Mouse (Mus musculus) MEL (cell line): ENCODE data around the gene Cdc42ep3. TPM values are rescaled to one million over a fixed set of nuclear protein-coding genes. Genes with fewer than 3 reads are reported as not detected.

Experiments used
- DNase-seq: peaks from one replicate; pipeline ENCODE4 v3.0.0; 2011; ENCODE audit warnings: low read depth, low spot score
- H3K27ac ChIP-seq: 2 replicates; pipeline ENCODE4 v1.5.1; 2012; ENCODE audit warnings: low read depth, mild to moderate bottlenecking, control low read depth, low read length, moderate library complexity; ENCODE audit not compliant: control insufficient read depth
- H3K27me3 ChIP-seq, 2 experiments: fragments of 150-350 bp in 1 of 2; sonication (generic) in 1 of 2; 2 replicates each; pipeline ENCODE4 v1.6.1; 2012; ENCODE audit warnings: low read length in 2 of 2, mild to moderate bottlenecking in 2 of 2, improper control_type of control experiment in 1 of 2, moderate library complexity in 1 of 2; ENCODE audit not compliant: insufficient read depth in 2 of 2, control insufficient read depth in 1 of 2
- H3K36me3 ChIP-seq, 2 experiments: 2 replicates each; pipeline ENCODE4 v1.6.1; 2012 to 2014; ENCODE audit warnings: low read length in 2 of 2, improper control_type of control experiment in 1 of 2, inconsistent platforms in 1 of 2, mild to moderate bottlenecking in 1 of 2; ENCODE audit not compliant: insufficient read depth in 2 of 2, control insufficient read depth in 1 of 2
- H3K4me1 ChIP-seq, 2 experiments: fragments of 150-350 bp in 1 of 2; sonication (generic) in 1 of 2; 2 replicates each; pipeline ENCODE4 v1.6.1; 2012; ENCODE audit warnings: low read length in 2 of 2, improper control_type of control experiment in 1 of 2, mild to moderate bottlenecking in 1 of 2; ENCODE audit not compliant: insufficient read depth in 2 of 2, control insufficient read depth in 1 of 2
- H3K4me3 ChIP-seq, 2 experiments: fragments of 150-350 bp in 1 of 2; sonication (generic) in 1 of 2; 2 replicates each; pipeline ENCODE4 v1.5.1; 2012; ENCODE audit warnings: low read depth in 2 of 2, low read length in 2 of 2, mild to moderate bottlenecking in 2 of 2, moderate library complexity in 2 of 2, control low read depth in 1 of 2, improper control_type of control experiment in 1 of 2; ENCODE audit not compliant: control insufficient read depth in 1 of 2, insufficient read depth in 1 of 2
- H3K79me2 ChIP-seq: 2 replicates; pipeline ENCODE4 v1.6.1; 2012; ENCODE audit warnings: mild to moderate bottlenecking, low read length, moderate library complexity; ENCODE audit not compliant: control insufficient read depth, poor library complexity, insufficient read depth
- H3K9ac ChIP-seq: 2 replicates; pipeline ENCODE4 v1.6.1; 2012; ENCODE audit warnings: low read depth, mild to moderate bottlenecking, control low read depth, low read length, moderate library complexity; ENCODE audit not compliant: control insufficient read depth, poor library complexity, severe bottlenecking
- H3K9me3 ChIP-seq: fragments of 150-350 bp; sonication (generic); replicated peaks from 2 replicates; pipeline ENCODE4 v1.6.1; 2012; ENCODE audit warnings: mild to moderate bottlenecking, low read length, improper control_type of control experiment, moderate library complexity; ENCODE audit not compliant: insufficient read depth
- EP300 ChIP-seq, 2 experiments: IDR thresholded peaks; 2 replicates each; pipeline ENCODE4 v1.6.1; 2011; ENCODE audit warnings: improper control_type of control experiment in 2 of 2, low read length in 2 of 2, low read depth in 1 of 2, mild to moderate bottlenecking in 1 of 2
- JUND ChIP-seq: IDR thresholded peaks from 2 replicates; pipeline ENCODE4 v1.6.1; 2011; ENCODE audit warnings: low read depth, mild to moderate bottlenecking, improper control_type of control experiment, low read length
- MAFK ChIP-seq: IDR thresholded peaks from 2 replicates; pipeline ENCODE4 v1.6.1; 2011; ENCODE audit warnings: low read depth, mild to moderate bottlenecking, low read length, improper control_type of control experiment, borderline replicate concordance
- MYB ChIP-seq: IDR thresholded peaks from 2 replicates; pipeline ENCODE4 v1.6.1; 2011; ENCODE audit warnings: mild to moderate bottlenecking, low read depth, low read length, improper control_type of control experiment
- NELFE ChIP-seq: IDR thresholded peaks from 2 replicates; pipeline ENCODE4 v1.6.1; 2011; ENCODE audit warnings: low read depth, low read length, improper control_type of control experiment
- RAD21 ChIP-seq: IDR thresholded peaks from 2 replicates; pipeline ENCODE4 v1.6.1; 2011; ENCODE audit warnings: mild to moderate bottlenecking, low read depth, low read length, improper control_type of control experiment
- RCOR1 ChIP-seq: IDR thresholded peaks from 2 replicates; pipeline ENCODE4 v1.6.1; 2012; ENCODE audit warnings: low read depth, mild to moderate bottlenecking, inconsistent platforms, low read length, improper control_type of control experiment
- TBP ChIP-seq: IDR thresholded peaks from 2 replicates; pipeline ENCODE4 v1.8.0; 2011; ENCODE audit warnings: low read depth, low read length, improper control_type of control experiment
- USF1 ChIP-seq: IDR thresholded peaks from 2 replicates; pipeline ENCODE4 v1.6.1; 2014; ENCODE audit warnings: low read depth, mild to moderate bottlenecking, inconsistent platforms, low read length, improper control_type of control experiment, moderate library complexity
- USF2 ChIP-seq, 2 experiments: IDR thresholded peaks; 2 replicates each; pipeline ENCODE4 v1.6.1; 2011 to 2012; ENCODE audit warnings: improper control_type of control experiment in 2 of 2, low read length in 2 of 2, borderline replicate concordance in 1 of 2, inconsistent platforms in 1 of 2, low read depth in 1 of 2, mild to moderate bottlenecking in 1 of 2; ENCODE audit not compliant: insufficient read depth in 1 of 2
- ZC3H11A ChIP-seq: IDR thresholded peaks from 2 replicates; pipeline ENCODE4 v1.6.1; 2012; ENCODE audit warnings: low read depth, mild to moderate bottlenecking, inconsistent platforms, low read length, improper control_type of control experiment
- ZKSCAN1 ChIP-seq: IDR thresholded peaks from 2 replicates; pipeline ENCODE4 v1.6.1; 2012; ENCODE audit warnings: low read depth, mild to moderate bottlenecking, inconsistent platforms, low read length, improper control_type of control experiment, moderate library complexity
- polyA plus RNA-seq, 2 experiments: library from polyadenylated mRNA; stranded (reverse) in 1 of 2; unstranded in 1 of 2; fragments of >175 nt in 1 of 2; fragments of >200 nt in 1 of 2; gene quantifications; 2 replicates each; pipeline versions ENCODE4 v1.2.1 to v1.2.4; 2012; ENCODE audit warnings: low replicate concordance in 2 of 2, low read depth in 1 of 2; ENCODE audit not compliant: insufficient read length in 2 of 2, insufficient read depth in 1 of 2, missing spikeins in 1 of 2
- total RNA-seq: library from RNA; depleted of rRNA; stranded (reverse); fragments of 300-350 nt; gene quantifications from 2 replicates; pipeline ENCODE4 v1.2.3, GENCODE M21; 2012

Gene Cdc42ep3
- total and polyA plus RNA-seq, 3 experiments, result 4.2 to 8.4 TPM; not detected in 1

DNA sequence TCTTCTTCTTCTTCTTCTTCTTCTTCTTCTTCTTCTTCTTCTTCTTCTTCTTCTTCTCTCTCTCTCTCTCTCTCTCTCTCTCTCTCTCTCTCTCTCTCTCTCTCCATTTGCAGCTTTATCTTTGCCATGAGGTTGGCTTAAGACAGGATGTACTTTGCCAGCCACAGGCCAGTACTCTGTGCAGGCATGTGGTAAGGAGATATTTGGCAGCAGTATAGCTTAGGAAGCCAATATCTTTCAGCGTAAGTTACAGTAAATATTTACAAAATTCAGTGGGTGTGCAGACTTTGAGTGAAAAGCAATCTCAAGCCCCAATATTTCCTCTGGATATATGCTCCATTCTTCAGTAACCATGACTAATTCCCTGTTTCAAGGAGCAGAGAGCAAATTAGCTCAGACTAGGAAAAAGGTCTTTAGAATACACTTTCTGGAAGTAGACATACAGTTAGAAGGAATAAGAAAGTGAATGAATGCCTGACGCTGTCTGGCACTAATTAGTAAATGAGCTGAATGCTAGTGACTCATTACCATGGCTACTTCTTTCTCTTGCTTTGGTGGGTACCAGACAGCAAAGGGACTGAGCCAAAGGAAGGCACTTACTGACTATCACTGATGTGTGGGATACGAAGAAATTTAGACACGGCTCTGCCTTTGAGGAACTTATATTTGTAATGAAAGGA is 39.3 kb downstream of the Cdc42ep3 start:
- Histone ChIP-seq H3K79me2 (no peaks in the 10 kb centered on the region), H3K4me3 (no peak overlapping the region), H3K9ac (no peak overlapping the region), H3K36me3 (no peaks in the 10 kb centered on the region), H3K27me3 (no peaks in the 10 kb centered on the region), H3K4me1 (no peaks in the 10 kb centered on the region), H3K9me3 (no peaks in the 10 kb centered on the region), H3K27ac (no peak overlapping the region)
- TF ChIP-seq USF2 (IDR thresholded peaks at IDR 0.05; ENCODE audit: borderline replicate concordance in 1 of 2, insufficient read depth in 1 of 2, low read depth in 1 of 2, low read length in 2 of 2), result no peak
- TF ChIP-seq ZKSCAN1, result no peak
- no peak for DNase-seq

DNA sequence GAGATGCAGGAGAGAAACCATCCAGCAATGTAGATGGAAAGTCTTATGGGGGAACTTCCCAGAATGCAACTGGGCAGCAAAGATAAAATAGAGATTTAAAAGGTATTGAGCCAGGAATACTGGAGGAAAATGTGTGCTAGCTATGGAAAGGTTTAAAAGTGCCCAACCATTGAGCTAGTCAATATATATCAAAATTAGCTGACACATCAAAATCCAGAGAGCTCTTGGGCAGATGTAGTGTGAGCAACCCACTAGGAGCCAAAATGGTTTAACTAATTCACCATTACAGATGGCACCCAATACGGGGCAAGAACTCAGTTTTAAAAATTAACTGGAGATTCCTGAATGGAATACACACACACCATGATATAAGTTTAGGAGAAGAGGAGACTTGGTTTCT is 44.4 kb downstream of the Cdc42ep3 start:
- Histone ChIP-seq H3K79me2 (no peaks in the 10 kb centered on the region), H3K9ac (no peak overlapping the region), H3K27ac (no peak overlapping the region), H3K36me3 (no peaks in the 10 kb centered on the region), H3K27me3 (no peaks in the 10 kb centered on the region), H3K4me1 (no peaks in the 10 kb centered on the region), H3K9me3 (no peaks in the 10 kb centered on the region), H3K4me3 (no peak overlapping the region)
- no peak for DNase-seq
- TF ChIP-seq JUND, result no peak
- 0 out of 2 replicates have a peak, but pooled peaks have one; percentile 9 for TF ChIP-seq MAFK

DNA sequence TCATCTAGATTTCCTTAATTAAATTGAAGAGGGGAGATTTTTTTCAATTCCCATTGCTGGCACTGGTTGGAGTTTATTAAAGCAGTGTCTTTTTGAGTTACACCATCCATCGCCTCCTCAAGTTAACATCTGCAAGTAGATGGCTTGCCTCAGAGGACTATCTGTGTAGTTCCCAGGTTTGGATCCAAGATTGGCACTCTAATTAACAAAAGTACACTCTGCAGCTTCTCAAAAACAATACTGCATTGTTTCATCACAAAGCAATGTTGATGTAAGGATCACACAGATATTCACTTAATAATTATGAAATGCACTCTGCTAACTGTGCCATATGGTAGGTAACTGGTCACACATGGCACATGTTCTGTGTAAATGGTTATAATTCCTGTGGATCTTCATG is 45.4 kb downstream of the Cdc42ep3 start:
- Histone ChIP-seq H3K9ac (no peak overlapping the region), H3K36me3 (no peaks in the 10 kb centered on the region), H3K27me3 (no peaks in the 10 kb centered on the region), H3K4me1 (no peaks in the 10 kb centered on the region), H3K9me3 (no peaks in the 10 kb centered on the region), H3K4me3 (no peak overlapping the region), H3K27ac (no peak overlapping the region), H3K79me2 (no peaks in the 10 kb centered on the region)
- no peak for DNase-seq
- TF ChIP-seq NELFE (no peak), RAD21 (no peak), USF1 (no peak), ZC3H11A (no peak), TBP (no peak), EP300 (IDR thresholded peaks at IDR 0.05; ENCODE audit: low read depth in 1 of 2, low read length in 2 of 2) (no peak), RCOR1 (no peak), MYB (no peak)
